Mouse (Mus musculus): ENCODE data around the gene Jaml.

DNA sequence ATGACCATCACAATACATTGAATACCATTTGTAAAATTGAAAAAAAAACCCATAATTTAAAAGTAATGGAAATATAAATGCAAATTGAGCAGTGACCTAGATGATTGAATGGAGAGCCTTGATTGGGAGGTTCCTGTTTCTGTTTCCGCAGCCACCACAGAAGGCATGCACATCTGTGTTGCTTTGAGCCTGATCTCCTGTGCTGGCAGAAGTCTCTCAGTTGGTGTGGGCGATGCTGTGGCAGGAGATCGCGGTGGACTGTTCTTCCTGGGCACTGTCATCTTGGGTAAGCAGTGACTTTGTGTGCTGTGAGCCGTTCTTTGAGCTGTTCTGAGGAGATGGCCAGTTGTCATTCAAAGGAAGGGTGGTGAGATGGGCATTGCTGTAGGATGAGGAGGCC, at the start of gene Jaml:
- TF ChIP-seq USF1 (IDR thresholded peaks at IDR 0.05; ENCODE audit: low read depth) (no peak), CTCF (IDR thresholded peaks at IDR 0.05; ENCODE audit: control insufficient read depth, insufficient read depth, insufficient read length) (no peak), MYOD1 (IDR thresholded peaks at IDR 0.05; ENCODE audit: control insufficient read depth, insufficient read length, low read depth) (no peak), CEBPB (IDR thresholded peaks at IDR 0.05; ENCODE audit: low read depth) (no peak), MYOG (IDR thresholded peaks at IDR 0.05; ENCODE audit: control insufficient read depth, extremely low read depth, insufficient read length) (no peak), MAX (IDR thresholded peaks at IDR 0.05) (no peak)

All from C2C12 (cell line).